Mouse (Mus musculus) midbrain, embryonic 11.5 days (tissue): ENCODE measurements around the gene Gsdme. TPM values are rescaled to one million over a fixed set of nuclear protein-coding genes. Genes with fewer than 3 reads are reported as not detected.

Experiments used
- ATAC-seq: fragments of 200-750 bp; cut with Nextera tagmentation; 2 replicates; pipeline ENCODE4 v1.8.0; 2017; ENCODE audit warnings: moderate TSS enrichment, moderate library complexity; ENCODE audit not compliant: low FRiP score
- DNase-seq: peaks from one replicate; pipeline ENCODE4 v3.0.0; 2015; ENCODE audit warnings: low spot score; ENCODE audit errors: missing footprints
- H3K27ac ChIP-seq: fragments of 300-500 bp; sonication (generic); 2 replicates; pipeline ENCODE4 v1.5.1; 2014; ENCODE audit warnings: low read depth, low read length
- H3K27me3 ChIP-seq: fragments of 300-500 bp; sonication (generic); 2 replicates; pipeline ENCODE4 v1.6.1; 2014; ENCODE audit warnings: mild to moderate bottlenecking, low read length, moderate library complexity, mixed read lengths; ENCODE audit not compliant: control insufficient read depth, insufficient read depth
- H3K36me3 ChIP-seq: fragments of 300-500 bp; sonication (generic); 2 replicates; pipeline ENCODE4 v1.6.1; 2014; ENCODE audit warnings: mild to moderate bottlenecking, low read length, moderate library complexity, mixed read lengths; ENCODE audit not compliant: control insufficient read depth, insufficient read depth
- H3K4me1 ChIP-seq: fragments of 300-500 bp; sonication (generic); 2 replicates; pipeline ENCODE4 v1.6.1; 2014; ENCODE audit warnings: low read length; ENCODE audit not compliant: control insufficient read depth, insufficient read depth
- H3K4me2 ChIP-seq: fragments of 300-500 bp; sonication (generic); 2 replicates; pipeline ENCODE4 v1.6.1; 2014; ENCODE audit warnings: mild to moderate bottlenecking, moderate library complexity
- H3K4me3 ChIP-seq: fragments of 300-500 bp; sonication (generic); 2 replicates; pipeline ENCODE4 v1.5.1; 2014; ENCODE audit warnings: low read depth, low read length
- H3K9ac ChIP-seq: fragments of 300-500 bp; sonication (generic); 2 replicates; pipeline ENCODE4 v1.6.1; 2014; ENCODE audit warnings: low read length
- H3K9me3 ChIP-seq: fragments of 300-500 bp; sonication (generic); 2 replicates; pipeline ENCODE4 v1.6.1; 2016; ENCODE audit warnings: low read length; ENCODE audit not compliant: control insufficient read depth
- WGBS: fragments of 180-500 bp; shearing (Covaris S2); extraction: QIAGEN DNeasy Blood & Tissue Kit; methylation state at CpG from one replicate; pipeline ENCODE4 v1.1.7; 2014; 5-methylcytosine and 5-hydroxymethylcytosine counted together
- polyA plus RNA-seq: library from polyadenylated mRNA; unstranded; fragments of >200 nt; fragmentation: Nextera tagmentation; extraction: Ambion mirVana; gene quantifications from 2 replicates; pipeline ENCODE4 v1.2.1, GENCODE M21; 2014

The Gsdme gene
- polyA plus RNA-seq, 1 experiment from 2014 or later = 52.9 TPM

DNA sequence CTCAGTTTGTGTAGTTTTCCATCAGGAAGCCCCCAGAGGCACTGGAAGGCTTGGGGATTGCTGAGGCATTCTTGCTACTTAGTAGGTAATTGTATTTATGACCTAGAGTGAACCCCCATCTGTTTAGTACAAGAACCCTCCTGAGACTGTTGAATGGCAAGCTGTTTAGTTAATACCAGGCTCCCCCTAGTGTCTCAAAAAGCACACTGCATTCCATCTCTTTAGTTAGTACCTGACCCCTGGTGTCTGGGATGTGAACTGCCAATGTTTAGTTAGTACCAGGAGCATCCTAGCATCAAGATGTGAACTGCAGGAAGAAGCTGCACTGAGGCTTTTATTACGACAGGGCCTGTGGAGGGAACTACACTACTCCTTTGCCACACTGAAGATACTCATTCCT lies 30.5 kb upstream of the Gsdme start:
- ATAC-seq = peak; percentile 40; the same call in 1 of the 2 replicates

DNA sequence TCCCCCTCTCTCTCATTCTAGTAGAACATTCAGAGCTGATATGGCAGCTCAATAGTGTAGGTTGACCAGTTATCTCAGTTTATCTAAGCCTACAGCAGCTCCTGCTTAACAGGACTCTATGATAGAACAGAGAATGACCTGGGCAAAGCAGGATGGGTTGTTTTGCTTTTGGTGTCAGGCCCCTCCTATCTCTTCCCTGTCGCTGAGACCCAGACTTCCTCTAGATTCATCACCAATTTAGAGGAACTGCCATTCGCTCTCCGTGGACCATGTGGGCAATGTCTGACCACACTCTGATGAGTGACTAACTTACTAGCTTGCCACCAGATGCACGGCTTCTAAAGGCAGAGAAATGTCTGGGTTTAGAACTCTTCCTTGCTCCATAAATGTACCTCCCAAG lies 28.0 kb upstream of the Gsdme start:
- Histone ChIP-seq H3K9ac (no peak overlapping the region), H3K27ac (no peak overlapping the region), H3K36me3 (no peaks in the 10 kb centered on the region), H3K4me1 (no peaks in the 10 kb centered on the region), H3K4me2 (no peak overlapping the region), H3K27me3 (no peaks in the 10 kb centered on the region), H3K4me3 (no peak overlapping the region), H3K9me3 (no peaks in the 10 kb centered on the region)
- no peak for ATAC-seq
- WGBS = 87% methylated on average over 4 of the region's 4 CpGs
- DNase-seq = no peak

More for the DNA sequence above, 30.5 kb upstream of the Gsdme start:
- no peak overlapping the region for H3K4me3 ChIP-seq
- 50% methylated on average over 1 of the region's 1 CpGs for WGBS
- H3K36me3 ChIP-seq = no peaks in the 10 kb centered on the region
- no peaks in the 10 kb centered on the region for H3K9me3 ChIP-seq
- no peak overlapping the region for H3K4me2 ChIP-seq
- DNase-seq = peak; percentile 97
- no peaks in the 10 kb centered on the region for H3K4me1 ChIP-seq
- H3K27ac ChIP-seq = no peak overlapping the region
- no peaks in the 10 kb centered on the region for H3K27me3 ChIP-seq
- H3K9ac ChIP-seq = no peak overlapping the region

DNA sequence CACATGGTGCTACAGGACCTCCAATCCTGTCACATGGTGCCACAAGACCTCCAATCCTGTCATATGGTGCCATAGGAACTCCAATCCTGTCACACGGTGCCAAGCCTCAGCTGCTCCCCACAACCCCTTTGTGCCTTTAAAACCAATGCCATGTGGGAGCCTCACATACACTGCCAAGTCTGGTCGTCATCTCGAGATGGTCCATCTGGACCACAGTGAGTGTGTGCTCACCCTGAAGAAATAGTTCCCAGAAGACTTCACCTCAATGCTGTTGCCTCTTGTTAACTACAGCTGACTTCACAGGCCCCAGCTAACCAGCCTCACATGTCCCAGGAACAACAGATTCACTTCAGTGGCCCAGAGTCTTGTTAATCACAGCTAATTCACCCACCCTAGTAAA lies 23.2 kb upstream of the Gsdme start:
- H3K36me3 ChIP-seq = no peaks in the 10 kb centered on the region
- no peak for DNase-seq
- H3K4me3 ChIP-seq = no peak overlapping the region
- H3K9ac ChIP-seq = no peak overlapping the region
- no peak overlapping the region for H3K27ac ChIP-seq
- no peaks in the 10 kb centered on the region for H3K27me3 ChIP-seq
- no peak overlapping the region for H3K4me2 ChIP-seq
- WGBS = 93% methylated on average over 3 of the region's 3 CpGs
- no peak for ATAC-seq
- H3K9me3 ChIP-seq = no peaks in the 10 kb centered on the region
- H3K4me1 ChIP-seq = no peaks in the 10 kb centered on the region

DNA sequence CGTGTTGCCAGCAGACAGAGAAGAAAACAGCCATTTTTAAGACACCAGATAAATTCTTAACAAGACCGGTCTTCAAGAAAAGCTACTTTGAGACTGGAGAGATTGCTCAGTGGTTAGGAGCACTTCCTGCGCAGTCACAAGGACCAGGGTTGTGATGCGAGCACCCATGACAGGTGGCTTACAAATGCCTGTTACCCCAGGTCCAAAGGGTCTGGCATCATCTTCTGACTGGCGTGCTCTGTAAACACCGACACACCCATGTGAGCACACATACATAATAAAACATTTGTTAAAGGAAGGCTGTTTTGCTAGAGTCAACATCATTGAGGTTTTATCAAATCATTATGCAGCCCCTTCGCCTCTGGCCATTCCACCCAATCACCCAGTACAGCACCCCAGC lies 16.0 kb upstream of the Gsdme start:
- H3K36me3 ChIP-seq = no peaks in the 10 kb centered on the region
- ATAC-seq (no peak), DNase-seq (no peak)
- H3K4me2 ChIP-seq = no peak overlapping the region
- H3K9ac ChIP-seq = no peak overlapping the region
- H3K27me3 ChIP-seq = no peaks in the 10 kb centered on the region
- no peak overlapping the region for H3K4me3 ChIP-seq
- 93% methylated on average over 7 of the region's 7 CpGs for WGBS
- no peak overlapping the region for H3K27ac ChIP-seq
- no peaks in the 10 kb centered on the region for H3K9me3 ChIP-seq
- H3K4me1 ChIP-seq = no peaks in the 10 kb centered on the region

DNA sequence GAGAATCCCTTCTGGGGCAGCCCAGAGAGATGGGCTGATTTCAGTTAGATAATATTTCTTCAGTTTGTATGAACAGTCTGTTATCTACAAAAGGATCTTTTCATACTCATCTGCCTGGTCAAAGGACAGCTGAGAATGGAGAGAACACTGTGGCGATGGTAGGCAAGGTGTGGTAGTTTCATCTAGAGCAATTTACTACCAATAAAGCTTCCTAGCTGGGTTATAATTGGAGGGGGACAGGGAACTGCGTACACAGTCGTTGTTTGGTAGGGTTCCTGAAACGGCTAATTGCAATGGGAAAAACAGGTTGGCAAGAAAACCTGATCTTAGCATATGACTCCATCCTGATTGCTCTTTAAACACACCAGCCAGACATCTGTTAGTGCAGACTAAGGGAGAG lies 10.3 kb upstream of the Gsdme start:
- Histone ChIP-seq H3K9ac (no peak overlapping the region), H3K4me2 (no peak overlapping the region), H3K27ac (no peak overlapping the region), H3K9me3 (no peaks in the 10 kb centered on the region), H3K27me3 (no peaks in the 10 kb centered on the region), H3K4me3 (no peak overlapping the region), H3K4me1 (no peaks in the 10 kb centered on the region), H3K36me3 (no peaks in the 10 kb centered on the region)
- WGBS = 90% methylated on average over 4 of the region's 4 CpGs
- ATAC-seq (no peak), DNase-seq (no peak)

DNA sequence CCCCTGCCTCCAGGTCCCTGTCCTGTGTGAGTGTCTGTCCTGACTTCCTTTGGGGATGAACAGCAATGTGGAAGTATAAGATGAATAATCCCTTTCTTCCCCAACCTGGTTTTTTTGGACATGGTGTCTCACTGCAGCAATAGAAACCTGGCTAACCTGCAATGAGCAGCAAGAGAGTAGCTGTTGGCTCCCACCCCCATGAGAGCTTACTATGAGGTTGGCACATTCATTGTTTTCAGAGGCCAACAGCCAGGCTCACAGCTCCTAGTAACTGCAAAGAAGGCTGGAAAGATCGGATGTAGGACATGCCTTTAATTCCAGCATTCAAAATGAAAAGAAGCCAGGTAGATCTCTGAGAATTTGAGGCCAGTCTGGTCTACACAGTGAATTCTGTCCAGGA lies 9.8 kb upstream of the Gsdme start:
- Histone ChIP-seq H3K4me1 (no peaks in the 10 kb centered on the region), H3K4me3 (no peak overlapping the region), H3K9me3 (no peaks in the 10 kb centered on the region), H3K9ac (no peak overlapping the region), H3K36me3 (no peaks in the 10 kb centered on the region), H3K27ac (no peak overlapping the region), H3K4me2 (no peak overlapping the region), H3K27me3 (no peaks in the 10 kb centered on the region)
- DNase-seq = no peak
- ATAC-seq = no peak
- whole genome bisulfite sequencing = 86% methylated on average over 1 of the region's 1 CpGs

DNA sequence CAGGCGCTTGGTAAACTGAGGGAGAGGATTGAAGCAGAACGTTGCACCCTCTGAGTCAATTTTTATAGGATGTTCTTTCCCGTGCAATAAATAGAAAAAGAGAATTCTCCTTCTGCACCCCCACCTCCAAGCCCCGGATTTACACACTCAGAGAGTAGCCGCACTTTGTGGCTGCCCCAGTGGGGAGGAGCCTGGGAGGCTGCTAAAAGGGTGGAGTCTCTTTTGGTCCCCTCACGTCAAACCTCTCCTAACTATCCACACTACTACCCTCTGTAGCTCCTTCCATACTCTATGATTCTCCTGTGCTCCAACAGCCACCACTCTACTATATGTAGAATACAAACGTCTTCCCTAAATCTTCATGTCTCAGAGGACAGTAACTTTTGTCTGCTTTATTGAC lies 1.4 kb downstream of the Gsdme start:
- peak overlapping the region; percentile 60 for H3K4me2 ChIP-seq
- peaks cover 11% of the 10 kb centered on the region for H3K4me1 ChIP-seq
- H3K27ac ChIP-seq = no peak overlapping the region
- ATAC-seq (no peak), DNase-seq (peak; percentile 90)
- no peaks in the 10 kb centered on the region for H3K9me3 ChIP-seq
- peak overlapping the region; percentile 44; the same call in 1 of the 2 replicates for H3K4me3 ChIP-seq
- H3K27me3 ChIP-seq = no peaks in the 10 kb centered on the region
- H3K9ac ChIP-seq = peak overlapping the region; percentile 77
- 22% methylated on average over 7 of the region's 7 CpGs for WGBS
- no peaks in the 10 kb centered on the region for H3K36me3 ChIP-seq

DNA sequence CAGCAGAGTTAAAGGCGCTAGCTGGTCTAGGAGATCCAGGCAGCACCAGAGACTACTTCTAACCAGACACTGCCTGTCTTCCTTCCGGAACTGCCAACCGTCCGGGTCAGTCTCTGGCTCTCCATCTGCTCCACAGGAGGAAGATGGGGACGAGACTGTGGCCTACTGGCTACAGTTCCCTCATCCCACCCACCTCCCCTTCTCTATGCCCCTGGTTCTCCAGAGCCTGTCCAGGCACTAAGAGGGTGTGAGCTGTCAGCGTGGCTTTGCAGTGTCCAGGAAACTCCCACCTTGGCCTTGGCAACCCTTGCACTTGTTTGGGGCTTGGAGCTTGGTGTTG lies 1.8 kb downstream of the Gsdme start:
- Histone ChIP-seq H3K27ac (no peak overlapping the region), H3K9ac (peak overlapping the region; percentile 77), H3K4me3 (peak overlapping the region; percentile 44), H3K27me3 (no peaks in the 10 kb centered on the region), H3K9me3 (no peaks in the 10 kb centered on the region), H3K4me1 (peaks cover 11% of the 10 kb centered on the region), H3K36me3 (no peaks in the 10 kb centered on the region), H3K4me2 (peak overlapping the region; percentile 60)
- ATAC-seq = no peak
- 2% methylated on average over 6 of the region's 6 CpGs for WGBS
- DNase-seq = no peak

DNA sequence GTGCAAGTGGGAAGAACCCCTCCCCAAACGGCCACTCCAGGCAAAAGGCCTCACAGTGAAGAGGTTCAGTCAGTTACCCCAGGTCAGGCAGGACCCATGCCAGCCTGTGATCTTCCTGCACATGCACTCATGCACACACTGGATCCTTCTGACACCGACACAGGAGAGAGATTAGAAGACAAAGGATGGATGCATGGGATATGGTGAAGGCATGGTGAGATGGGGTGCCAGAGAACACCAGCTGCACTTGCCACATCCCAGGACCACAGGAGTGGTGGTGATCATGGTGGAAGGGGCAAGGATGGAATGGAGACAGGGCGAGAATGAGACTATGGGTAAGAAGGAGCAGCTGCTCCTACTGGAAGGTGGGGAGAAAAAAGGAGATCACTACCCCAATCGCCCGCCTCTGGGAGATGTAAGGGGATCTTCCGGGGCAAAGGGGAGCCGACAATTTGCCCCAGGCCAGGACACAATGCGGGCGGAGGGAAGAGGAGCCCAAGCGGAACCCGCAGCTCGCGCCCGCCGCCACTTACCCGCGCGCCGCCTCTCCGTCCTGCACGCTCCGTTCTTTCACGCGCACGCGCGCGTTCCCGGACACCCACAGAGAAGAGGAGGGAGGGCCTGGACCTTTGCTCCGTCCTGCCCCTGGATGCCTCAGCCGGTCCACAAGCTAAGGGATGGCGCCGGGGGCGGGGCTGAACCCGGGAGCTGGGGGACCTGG lies 2.3 kb downstream of the Gsdme start:
- Histone ChIP-seq H3K4me1 (peaks cover 11% of the 10 kb centered on the region), H3K27ac (no peak overlapping the region), H3K27me3 (no peaks in the 10 kb centered on the region), H3K4me3 (peak overlapping the region; percentile 44), H3K9me3 (no peaks in the 10 kb centered on the region), H3K4me2 (peak overlapping the region; percentile 60), H3K36me3 (no peaks in the 10 kb centered on the region), H3K9ac (peak overlapping the region; percentile 77)
- ATAC-seq = peak; percentile 93
- 1% methylated on average over 29 of the region's 35 CpGs for WGBS
- peak; percentile 99 for DNase-seq
